14 mouse cellular contexts compared by ENCODE assay signal in genomic region chr13:29744188-29744587, GRCm38 (mm10).
A peak's percentile ranks its signal among the peaks of the same experiment; 100 is the strongest.
DNase-seq lines count a peak whose midpoint lies in the region; ATAC-seq and TF ChIP-seq lines count a peak whose summit lies in the region.
"Had no signal": no experiment of that assay in that cellular context is flagged by ENCODE, and none has a peak within 500 bp of the region (broad histone marks: within the 10 kb centered on the region; RNA-seq: fewer than 3 reads in every experiment).

No protein-coding gene starts in this region.

- 0 out of 2 replicates have a peak, but pooled peaks have one; percentile 23 for ATAC-seq in neutrophil, adult 5-6 weeks (ENCODE audit: extremely low read depth, insufficient number of reproducible peaks, low FRiP score, poor library complexity, severe bottlenecking)
- no peak for ATAC-seq in forebrain, embryonic 13.5 days

- WGBS in forebrain, embryonic 13.5 days, result 90% methylated on average over 3 of the region's 3 CpGs

- H3K4me2 ChIP-seq in forebrain, embryonic 13.5 days, result no peak overlapping the region
- H3K4me2 ChIP-seq: limb, embryonic 12.5 days; neural tube, embryonic 12.5 days had no signal

- peak; percentile 16 for DNase-seq in embryo, embryonic 10 days (ENCODE audit: low spot score)
- no peak for DNase-seq in embryo, embryonic 9.5 days (ENCODE audit: extremely low spot score)
- DNase-seq in layer of hippocampus, adult 2 months (ENCODE audit: low spot score in 2 of 2), result no peak
- DNase-seq in layer of hippocampus, postnatal 36 days, result no peak
- peak; percentile 16 for DNase-seq in ZHBTc4 (ENCODE audit: low read depth, low spot score)
- DNase-seq in right cerebral cortex, adult 18-20 months, result no peak
- DNase-seq: cerebellum, postnatal 25 days; heart, postnatal 4 days had no signal

- no peak overlapping the region for H3K4me3 ChIP-seq in layer of hippocampus, adult 2 months
- H3K4me3 ChIP-seq in forebrain, embryonic 13.5 days, result no peak overlapping the region
- H3K4me3 ChIP-seq: erythroblast, embryonic 14.5 days; limb, embryonic 12.5 days; midbrain, embryonic 10.5 days; neural tube, embryonic 12.5 days had no signal

- H3K9ac ChIP-seq in forebrain, embryonic 13.5 days, result no peak overlapping the region
- H3K9ac ChIP-seq: limb, embryonic 12.5 days; neural tube, embryonic 12.5 days had no signal

- TF ChIP-seq CTCF in layer of hippocampus, adult 2 months (conservative IDR thresholded peaks at IDR 0.05), result peak; percentile 48

- H3K36me3 ChIP-seq in forebrain, embryonic 13.5 days (ENCODE audit: poor library complexity, severe bottlenecking), result no peaks in the 10 kb centered on the region
- H3K36me3 ChIP-seq: limb, embryonic 12.5 days; midbrain, embryonic 10.5 days; neural tube, embryonic 12.5 days had no signal

- H3K27me3 ChIP-seq in forebrain, embryonic 13.5 days, result no peaks in the 10 kb centered on the region
- H3K27me3 ChIP-seq: limb, embryonic 12.5 days; neural tube, embryonic 12.5 days had no signal

- no peaks in the 10 kb centered on the region for H3K9me3 ChIP-seq in forebrain, embryonic 13.5 days (replicated peaks)
- H3K9me3 ChIP-seq: limb, embryonic 12.5 days; midbrain, embryonic 10.5 days; neural tube, embryonic 12.5 days had no signal

- H3K27ac ChIP-seq in layer of hippocampus, adult 2 months, result no peak overlapping the region
- H3K27ac ChIP-seq in forebrain, embryonic 13.5 days, result no peak overlapping the region
- H3K27ac ChIP-seq: limb, embryonic 12.5 days; midbrain, embryonic 10.5 days; neural tube, embryonic 12.5 days had no signal

- peaks cover 26% of the 10 kb centered on the region for H3K4me1 ChIP-seq in forebrain, embryonic 13.5 days
- H3K4me1 ChIP-seq: midbrain, embryonic 10.5 days had no signal

Comparison
In these comparisons a context has a peak if more than half of its experiments do, and no peak if none do; other contexts are left out.
1. DNase-seq: peak in embryo, embryonic 10 days (single experiment) and ZHBTc4 (single experiment); none in embryo, embryonic 9.5 days (single experiment), layer of hippocampus, adult 2 months (0 of 2), layer of hippocampus, postnatal 36 days (0 of 2) and right cerebral cortex, adult 18-20 months (single experiment).